Mouse (Mus musculus) MEL (cell line): ENCODE data around the gene Prss33. TPM values are rescaled to one million over a fixed set of nuclear protein-coding genes. Genes with fewer than 3 reads are reported as not detected.

Experiments
- DNase-seq: peaks from one replicate; pipeline ENCODE4 v3.0.0; 2011; ENCODE audit warnings: low read depth, low spot score
- H3K27ac ChIP-seq: 2 replicates; pipeline ENCODE4 v1.5.1; 2012; ENCODE audit warnings: low read depth, mild to moderate bottlenecking, control low read depth, low read length, moderate library complexity; ENCODE audit not compliant: control insufficient read depth
- H3K27me3 ChIP-seq, 2 experiments: fragments of 150-350 bp in 1 of 2; sonication (generic) in 1 of 2; 2 replicates each; pipeline ENCODE4 v1.6.1; 2012; ENCODE audit warnings: low read length in 2 of 2, mild to moderate bottlenecking in 2 of 2, improper control_type of control experiment in 1 of 2, moderate library complexity in 1 of 2; ENCODE audit not compliant: insufficient read depth in 2 of 2, control insufficient read depth in 1 of 2
- H3K36me3 ChIP-seq, 2 experiments: 2 replicates each; pipeline ENCODE4 v1.6.1; 2012 to 2014; ENCODE audit warnings: low read length in 2 of 2, improper control_type of control experiment in 1 of 2, inconsistent platforms in 1 of 2, mild to moderate bottlenecking in 1 of 2; ENCODE audit not compliant: insufficient read depth in 2 of 2, control insufficient read depth in 1 of 2
- H3K4me1 ChIP-seq, 2 experiments: fragments of 150-350 bp in 1 of 2; sonication (generic) in 1 of 2; 2 replicates each; pipeline ENCODE4 v1.6.1; 2012; ENCODE audit warnings: low read length in 2 of 2, improper control_type of control experiment in 1 of 2, mild to moderate bottlenecking in 1 of 2; ENCODE audit not compliant: insufficient read depth in 2 of 2, control insufficient read depth in 1 of 2
- H3K4me3 ChIP-seq, 2 experiments: fragments of 150-350 bp in 1 of 2; sonication (generic) in 1 of 2; 2 replicates each; pipeline ENCODE4 v1.5.1; 2012; ENCODE audit warnings: low read depth in 2 of 2, low read length in 2 of 2, mild to moderate bottlenecking in 2 of 2, moderate library complexity in 2 of 2, control low read depth in 1 of 2, improper control_type of control experiment in 1 of 2; ENCODE audit not compliant: control insufficient read depth in 1 of 2, insufficient read depth in 1 of 2
- H3K79me2 ChIP-seq: 2 replicates; pipeline ENCODE4 v1.6.1; 2012; ENCODE audit warnings: mild to moderate bottlenecking, low read length, moderate library complexity; ENCODE audit not compliant: control insufficient read depth, poor library complexity, insufficient read depth
- H3K9ac ChIP-seq: 2 replicates; pipeline ENCODE4 v1.6.1; 2012; ENCODE audit warnings: low read depth, mild to moderate bottlenecking, control low read depth, low read length, moderate library complexity; ENCODE audit not compliant: control insufficient read depth, poor library complexity, severe bottlenecking
- H3K9me3 ChIP-seq: fragments of 150-350 bp; sonication (generic); replicated peaks from 2 replicates; pipeline ENCODE4 v1.6.1; 2012; ENCODE audit warnings: mild to moderate bottlenecking, low read length, improper control_type of control experiment, moderate library complexity; ENCODE audit not compliant: insufficient read depth
- BHLHE40 ChIP-seq: IDR thresholded peaks from 2 replicates; pipeline ENCODE4 v1.6.1; 2012; ENCODE audit warnings: low read depth, mild to moderate bottlenecking, inconsistent platforms, low read length, improper control_type of control experiment, borderline replicate concordance
- CHD2 ChIP-seq: IDR thresholded peaks from 2 replicates; pipeline ENCODE4 v1.6.1; 2011; ENCODE audit warnings: low read length, improper control_type of control experiment
- ELF1 ChIP-seq: IDR thresholded peaks from 2 replicates; pipeline ENCODE4 v1.6.1; 2014; ENCODE audit warnings: low read depth, mild to moderate bottlenecking, inconsistent platforms, low read length, improper control_type of control experiment, moderate library complexity
- EP300 ChIP-seq, 2 experiments: IDR thresholded peaks; 2 replicates each; pipeline ENCODE4 v1.6.1; 2011; ENCODE audit warnings: improper control_type of control experiment in 2 of 2, low read length in 2 of 2, low read depth in 1 of 2, mild to moderate bottlenecking in 1 of 2
- GABPA ChIP-seq: IDR thresholded peaks from 2 replicates; pipeline ENCODE4 v1.6.1; 2012; ENCODE audit warnings: low read depth, mild to moderate bottlenecking, inconsistent platforms, low read length, improper control_type of control experiment, moderate library complexity
- GATA1 ChIP-seq: IDR thresholded peaks from 2 replicates; pipeline ENCODE4 v1.6.1; 2011; ENCODE audit warnings: low read depth, low read length, improper control_type of control experiment
- MEF2A ChIP-seq: IDR thresholded peaks from 2 replicates; pipeline ENCODE4 v1.6.1; 2014; ENCODE audit warnings: low read depth, mild to moderate bottlenecking, inconsistent platforms, low read length, improper control_type of control experiment; ENCODE audit not compliant: poor library complexity, insufficient replicate concordance, severe bottlenecking; ENCODE audit errors: extremely low read depth
- MYB ChIP-seq: IDR thresholded peaks from 2 replicates; pipeline ENCODE4 v1.6.1; 2011; ENCODE audit warnings: mild to moderate bottlenecking, low read depth, low read length, improper control_type of control experiment
- MYC ChIP-seq: IDR thresholded peaks from 2 replicates; pipeline ENCODE4 v1.6.1; 2011; ENCODE audit warnings: low read depth, mild to moderate bottlenecking, low read length, improper control_type of control experiment, moderate library complexity
- NRF1 ChIP-seq: IDR thresholded peaks from 2 replicates; pipeline ENCODE4 v1.6.1; 2014; ENCODE audit warnings: low read depth, mild to moderate bottlenecking, inconsistent platforms, low read length, improper control_type of control experiment, moderate library complexity; ENCODE audit not compliant: poor library complexity, insufficient read depth, severe bottlenecking
- RCOR1 ChIP-seq: IDR thresholded peaks from 2 replicates; pipeline ENCODE4 v1.6.1; 2012; ENCODE audit warnings: low read depth, mild to moderate bottlenecking, inconsistent platforms, low read length, improper control_type of control experiment
- SIN3A ChIP-seq: IDR thresholded peaks from 2 replicates; pipeline ENCODE4 v1.6.1; 2012; ENCODE audit warnings: low read length, improper control_type of control experiment, inconsistent platforms
- SMC3 ChIP-seq: IDR thresholded peaks from 2 replicates; pipeline ENCODE4 v1.6.1; 2011; ENCODE audit warnings: low read depth, low read length, improper control_type of control experiment
- TBP ChIP-seq: IDR thresholded peaks from 2 replicates; pipeline ENCODE4 v1.8.0; 2011; ENCODE audit warnings: low read depth, low read length, improper control_type of control experiment
- USF1 ChIP-seq: IDR thresholded peaks from 2 replicates; pipeline ENCODE4 v1.6.1; 2014; ENCODE audit warnings: low read depth, mild to moderate bottlenecking, inconsistent platforms, low read length, improper control_type of control experiment, moderate library complexity
- USF2 ChIP-seq, 2 experiments: IDR thresholded peaks; 2 replicates each; pipeline ENCODE4 v1.6.1; 2011 to 2012; ENCODE audit warnings: improper control_type of control experiment in 2 of 2, low read length in 2 of 2, borderline replicate concordance in 1 of 2, inconsistent platforms in 1 of 2, low read depth in 1 of 2, mild to moderate bottlenecking in 1 of 2; ENCODE audit not compliant: insufficient read depth in 1 of 2
- ZC3H11A ChIP-seq: IDR thresholded peaks from 2 replicates; pipeline ENCODE4 v1.6.1; 2012; ENCODE audit warnings: low read depth, mild to moderate bottlenecking, inconsistent platforms, low read length, improper control_type of control experiment
- ZKSCAN1 ChIP-seq: IDR thresholded peaks from 2 replicates; pipeline ENCODE4 v1.6.1; 2012; ENCODE audit warnings: low read depth, mild to moderate bottlenecking, inconsistent platforms, low read length, improper control_type of control experiment, moderate library complexity
- ZNF384 ChIP-seq: IDR thresholded peaks from 2 replicates; pipeline ENCODE4 v1.6.1; 2012; ENCODE audit warnings: low read depth, mild to moderate bottlenecking, inconsistent platforms, low read length, improper control_type of control experiment
- polyA plus RNA-seq, 2 experiments: library from polyadenylated mRNA; stranded (reverse) in 1 of 2; unstranded in 1 of 2; fragments of >175 nt in 1 of 2; fragments of >200 nt in 1 of 2; gene quantifications; 2 replicates each; pipeline versions ENCODE4 v1.2.1 to v1.2.4; 2012; ENCODE audit warnings: low replicate concordance in 2 of 2, low read depth in 1 of 2; ENCODE audit not compliant: insufficient read length in 2 of 2, insufficient read depth in 1 of 2, missing spikeins in 1 of 2
- total RNA-seq: library from RNA; depleted of rRNA; stranded (reverse); fragments of 300-350 nt; gene quantifications from 2 replicates; pipeline ENCODE4 v1.2.3, GENCODE M21; 2012

Gene Prss33
- total and polyA plus RNA-seq, 3 experiments, result 0.08 to 1.0 TPM; not detected in 1

- no peaks in the 10 kb centered on the region for H3K36me3 ChIP-seq
- peaks cover 0 to 2% of the 10 kb centered on the region in 2 experiments; a peak in 1 of 4 replicates for H3K27me3 ChIP-seq
Measured at GRCm38 (mm10) chr17:23795323-23795722, 40.5 kb downstream of the Prss33 start.

GRCm38 (mm10) chr17:23791079-23791357 lies 44.8 kb downstream of the Prss33 start:
- Histone ChIP-seq H3K79me2 (no peaks in the 10 kb centered on the region), H3K4me3 (no peak overlapping the region), H3K4me1 (peaks cover 0 to 6% of the 10 kb centered on the region in 2 experiments; a peak in 2 of 4 replicates), H3K9me3 (no peaks in the 10 kb centered on the region), H3K27ac (no peak overlapping the region), H3K27me3 (peaks cover 0 to 2% of the 10 kb centered on the region in 2 experiments; a peak in 1 of 4 replicates), H3K9ac (no peak overlapping the region), H3K36me3 (peaks cover 0 to 4% of the 10 kb centered on the region in 2 experiments; a peak in 2 of 4 replicates)
- DNase-seq, result no peak
- no peak for TF ChIP-seq USF2 (IDR thresholded peaks at IDR 0.05; ENCODE audit: borderline replicate concordance in 1 of 2, insufficient read depth in 1 of 2, low read depth in 1 of 2, low read length in 2 of 2)
- TF ChIP-seq SIN3A, result no peak
- no peak for TF ChIP-seq MYC
- no peak for TF ChIP-seq BHLHE40
- no peak for TF ChIP-seq ZNF384
- no peak for TF ChIP-seq USF1
- no peak for TF ChIP-seq TBP
- no peak for TF ChIP-seq ZC3H11A
- no peak for TF ChIP-seq GATA1
- no peak for TF ChIP-seq MEF2A
- TF ChIP-seq GABPA, result no peak
- no peak for TF ChIP-seq SMC3
- TF ChIP-seq MYB, result no peak

More at GRCm38 (mm10) chr17:23795323-23795722, 40.5 kb downstream of the Prss33 start:
- DNase-seq, result no peak
- H3K9me3 ChIP-seq, result no peaks in the 10 kb centered on the region
- no peak overlapping the region for H3K4me3 ChIP-seq
- H3K79me2 ChIP-seq, result no peaks in the 10 kb centered on the region
- no peak for TF ChIP-seq EP300 (IDR thresholded peaks at IDR 0.05; ENCODE audit: low read depth in 1 of 2, low read length in 2 of 2)
- no peak for TF ChIP-seq USF2 (IDR thresholded peaks at IDR 0.05; ENCODE audit: borderline replicate concordance in 1 of 2, insufficient read depth in 1 of 2, low read depth in 1 of 2, low read length in 2 of 2)
- no peak for TF ChIP-seq RCOR1
- no peak for TF ChIP-seq ELF1
- no peak for TF ChIP-seq MEF2A
- no peak for TF ChIP-seq CHD2
- no peak for TF ChIP-seq NRF1
- TF ChIP-seq ZNF384, result no peak
- no peak for TF ChIP-seq ZKSCAN1
- H3K4me1 ChIP-seq, result no peaks in the 10 kb centered on the region
- no peak overlapping the region for H3K27ac ChIP-seq
- no peak overlapping the region for H3K9ac ChIP-seq
